Mouse (Mus musculus) midbrain, embryonic 16.5 days (tissue): ENCODE data around the gene Tomm70a. TPM values are rescaled to one million over a fixed set of nuclear protein-coding genes. Genes with fewer than 3 reads are reported as not detected.

Source experiments
- ATAC-seq: fragments of 200-750 bp; cut with Nextera tagmentation; 2 replicates; pipeline ENCODE4 v1.8.0; 2017; ENCODE audit warnings: moderate TSS enrichment
- H3K27ac ChIP-seq: fragments of 300-500 bp; sonication (generic); 2 replicates; pipeline ENCODE4 v1.5.1; 2014; ENCODE audit warnings: mild to moderate bottlenecking, low read length, mixed read lengths
- H3K27me3 ChIP-seq: fragments of 300-500 bp; sonication (generic); 2 replicates; pipeline ENCODE4 v1.6.1; 2014; ENCODE audit warnings: low read depth, low read length, mixed read lengths; ENCODE audit not compliant: control insufficient read depth, insufficient read depth
- H3K36me3 ChIP-seq: fragments of 300-500 bp; sonication (generic); 2 replicates; pipeline ENCODE4 v1.6.1; 2014; ENCODE audit warnings: mild to moderate bottlenecking, low read length, moderate library complexity, mixed read lengths; ENCODE audit not compliant: control insufficient read depth, insufficient read depth
- H3K4me1 ChIP-seq: fragments of 300-500 bp; sonication (generic); 2 replicates; pipeline ENCODE4 v1.6.1; 2014; ENCODE audit warnings: mild to moderate bottlenecking, low read length, mixed read lengths; ENCODE audit not compliant: control insufficient read depth, insufficient read depth
- H3K4me2 ChIP-seq: fragments of 300-500 bp; sonication (generic); 2 replicates; pipeline ENCODE4 v1.6.1; 2014; ENCODE audit warnings: mild to moderate bottlenecking, low read length, mixed read lengths
- H3K4me3 ChIP-seq: fragments of 300-500 bp; sonication (generic); 2 replicates; pipeline ENCODE4 v1.5.1; 2014; ENCODE audit warnings: low read depth, mild to moderate bottlenecking, low read length, moderate library complexity, mixed read lengths
- H3K9ac ChIP-seq: fragments of 300-500 bp; sonication (generic); 2 replicates; pipeline ENCODE4 v1.6.1; 2014; ENCODE audit warnings: low read depth, low read length, mixed read lengths
- H3K9me3 ChIP-seq: fragments of 300-500 bp; sonication (generic); replicated peaks from 2 replicates; pipeline ENCODE4 v1.6.1; 2014; ENCODE audit warnings: mild to moderate bottlenecking, low read length, mixed read lengths; ENCODE audit not compliant: control insufficient read depth, poor library complexity, severe bottlenecking
- WGBS: fragments of 180-500 bp; shearing (Covaris S2); extraction: QIAGEN DNeasy Blood & Tissue Kit; methylation state at CpG from one replicate; pipeline ENCODE4 v1.1.7; 2014; 5-methylcytosine and 5-hydroxymethylcytosine counted together
- polyA plus RNA-seq: library from polyadenylated mRNA; unstranded; fragments of >200 nt; fragmentation: Nextera tagmentation; extraction: Ambion mirVana; gene quantifications from 2 replicates; pipeline ENCODE4 v1.2.1, GENCODE M21; 2015

Tomm70a gene
- polyA plus RNA-seq, 1 experiment from 2014 or later = 63.0 TPM

GRCm38 (mm10) chr16:57191214-57191613 lies 69.7 kb downstream of the Tomm70a start:
- ATAC-seq = no peak
- no peak overlapping the region for H3K4me2 ChIP-seq
- 80% methylated on average over 14 of the region's 14 CpGs for WGBS

GRCm38 (mm10) chr16:57196590-57196989 lies 75.1 kb downstream of the Tomm70a start:
- no peak overlapping the region for H3K27ac ChIP-seq
- no peaks in the 10 kb centered on the region for H3K27me3 ChIP-seq
- WGBS = 83% methylated on average over 5 of the region's 5 CpGs
- peaks cover 21% of the 10 kb centered on the region for H3K36me3 ChIP-seq
- no peak overlapping the region for H3K4me2 ChIP-seq
- H3K9me3 ChIP-seq = no peaks in the 10 kb centered on the region
- H3K4me3 ChIP-seq = no peak overlapping the region
- H3K4me1 ChIP-seq = no peaks in the 10 kb centered on the region
- no peak overlapping the region for H3K9ac ChIP-seq
- ATAC-seq = no peak

More at GRCm38 (mm10) chr16:57191214-57191613, 69.7 kb downstream of the Tomm70a start:
- Histone ChIP-seq H3K4me1 (no peaks in the 10 kb centered on the region), H3K4me3 (no peak overlapping the region), H3K27me3 (no peaks in the 10 kb centered on the region), H3K9me3 (no peaks in the 10 kb centered on the region), H3K9ac (no peak overlapping the region), H3K27ac (no peak overlapping the region), H3K36me3 (peaks cover 17% of the 10 kb centered on the region)

- Histone ChIP-seq H3K9me3 (no peaks in the 10 kb centered on the region), H3K36me3 (peaks cover 16% of the 10 kb centered on the region), H3K4me2 (no peak overlapping the region), H3K4me1 (no peaks in the 10 kb centered on the region), H3K27ac (no peak overlapping the region), H3K4me3 (no peak overlapping the region), H3K9ac (no peak overlapping the region), H3K27me3 (no peaks in the 10 kb centered on the region)
- ATAC-seq = no peak
- 77% methylated on average over 3 of the region's 3 CpGs for WGBS
These were observed 75.8 kb downstream of the Tomm70a start for GRCm38 (mm10) chr16:57197281-57197680.

Other genes with a start within 250 kb of the Tomm70a start
- gene Tmem45a, start 235.5 kb upstream of the Tomm70a start, polyA plus RNA-seq = 4.1 and 5.3 TPM in 2 replicates
- not detected in 2 replicates for gene Lnp1, start 193.6 kb upstream of the Tomm70a start, polyA plus RNA-seq
- not detected in 2 replicates for gene Tmem45a2, start 50.3 kb upstream of the Tomm70a start, polyA plus RNA-seq
- gene Nit2, start 45.6 kb downstream of the Tomm70a start, polyA plus RNA-seq = 44.9 and 60.4 TPM in 2 replicates
- 33.3 and 34.7 TPM in 2 replicates for gene Tbc1d23, start 109.8 kb downstream of the Tomm70a start, polyA plus RNA-seq
- gene Tmem30c, start 171.2 kb downstream of the Tomm70a start, polyA plus RNA-seq = 0.44 and 0.63 TPM in 2 replicates
- gene Filip1l, start 231.4 kb downstream of the Tomm70a start, polyA plus RNA-seq = 2.2 TPM in 2 replicates